Mouse (Mus musculus) MEL-GATA-1-ER (cell line): ENCODE measurements at regions not wholly inside any gene's neighbourhood (a gene's known extent, or its start where the extent isn't known, plus 50 kb on each side); places are given as distances from the start of the nearest gene placed in this dataset.

Source experiments
- DNase-seq: peaks from one replicate; pipeline ENCODE4 v3.0.0-alpha.2; 2012; ENCODE audit warnings: low read depth; ENCODE audit errors: extremely low read depth

DNA sequence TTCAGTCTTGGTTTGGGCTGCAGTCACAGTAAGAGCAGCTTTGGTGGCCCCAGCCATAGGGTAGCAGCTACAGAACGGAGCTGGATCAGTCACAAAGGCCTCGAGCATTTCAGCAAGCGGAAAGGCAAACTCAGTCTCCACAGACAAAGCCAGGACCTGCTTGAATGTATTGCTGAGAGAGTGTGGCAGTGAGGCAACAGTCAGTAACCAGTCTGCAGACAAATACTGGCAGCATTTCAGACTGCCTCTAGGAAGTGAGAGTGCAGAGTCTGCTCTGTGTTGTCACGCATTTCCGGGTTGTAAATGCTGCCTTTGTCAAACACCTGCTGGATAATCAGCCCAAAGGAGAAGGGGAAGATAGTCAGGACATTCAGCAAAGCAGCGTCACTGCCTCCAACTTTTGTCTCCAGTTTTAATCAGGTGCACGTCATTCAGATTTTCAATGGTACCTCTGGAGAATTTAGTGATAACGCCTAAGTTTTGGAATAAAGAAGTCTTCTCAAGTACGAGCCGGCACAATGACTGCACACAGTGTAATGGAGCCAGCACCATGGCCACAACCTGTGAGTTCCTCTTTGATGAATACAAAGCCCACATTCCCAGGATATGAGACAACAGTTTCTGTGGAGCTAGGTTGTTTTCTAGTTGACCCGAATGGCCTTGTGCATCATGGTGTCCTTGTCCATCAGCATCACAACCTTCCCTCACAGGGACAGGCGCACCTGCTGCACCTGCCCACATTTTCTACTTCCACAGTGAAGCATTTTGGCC, 224.3 kb upstream of the Tmem161b start:
- DNase-seq: no peak

DNA sequence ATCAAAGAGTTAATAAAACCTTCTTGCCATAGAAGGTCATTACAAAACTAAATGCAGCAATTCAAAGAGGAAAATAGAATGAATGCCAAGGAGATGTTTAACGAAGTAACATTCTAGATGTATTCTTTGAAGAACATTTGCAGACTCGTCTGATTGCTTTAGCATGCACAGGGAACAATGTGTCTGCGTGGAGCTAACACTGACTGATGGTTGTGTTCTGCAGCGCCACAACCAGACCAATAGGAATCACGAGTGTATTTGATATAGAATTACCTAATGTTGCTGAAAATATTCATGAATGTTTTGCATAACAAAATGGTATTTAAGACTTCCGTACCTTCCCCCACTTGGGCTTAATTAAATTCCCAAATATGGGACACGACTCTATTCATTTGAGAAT, 200.3 kb upstream of the Tmem161b start:
- no peak for DNase-seq

DNA sequence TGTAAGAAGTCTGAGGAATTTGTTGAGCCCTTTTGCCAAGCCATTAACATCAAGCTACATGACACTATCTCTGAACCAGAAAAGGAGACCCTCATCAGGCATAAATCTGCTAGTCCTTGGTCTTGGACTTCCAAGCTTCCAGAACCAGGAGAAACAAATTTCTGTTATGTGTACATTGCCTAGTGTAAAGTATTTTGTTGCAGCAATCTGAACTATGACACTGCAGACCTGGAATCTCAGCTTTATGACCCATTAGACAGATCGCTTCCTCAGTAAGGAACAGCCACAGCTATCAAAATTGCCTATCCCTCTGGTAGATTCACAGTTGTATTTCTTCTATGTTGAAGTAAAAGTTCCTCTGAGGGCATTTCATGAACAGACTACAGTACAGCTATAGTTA, 199.1 kb upstream of the Tmem161b start:
- DNase-seq: no peak

DNA sequence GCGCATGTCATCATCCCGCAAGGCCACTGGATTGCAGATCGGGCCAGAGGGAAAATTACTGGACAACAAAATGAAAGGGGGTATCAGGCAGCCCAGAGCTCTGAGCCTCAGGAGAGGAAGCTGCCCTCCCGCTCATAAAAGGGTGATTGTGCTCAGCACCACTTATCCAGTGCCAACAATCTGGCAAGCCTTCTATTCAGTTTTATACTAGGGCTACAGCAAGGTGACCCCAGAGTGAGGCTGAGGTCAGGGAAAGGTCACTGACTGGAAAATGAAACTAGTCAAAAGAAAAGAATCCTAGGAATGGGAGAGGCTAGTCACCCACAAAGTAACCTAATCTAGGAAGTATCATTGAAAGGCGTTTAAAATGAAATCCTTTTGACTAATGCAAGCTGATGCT, 198.5 kb upstream of the Tmem161b start:
- no peak for DNase-seq

DNA sequence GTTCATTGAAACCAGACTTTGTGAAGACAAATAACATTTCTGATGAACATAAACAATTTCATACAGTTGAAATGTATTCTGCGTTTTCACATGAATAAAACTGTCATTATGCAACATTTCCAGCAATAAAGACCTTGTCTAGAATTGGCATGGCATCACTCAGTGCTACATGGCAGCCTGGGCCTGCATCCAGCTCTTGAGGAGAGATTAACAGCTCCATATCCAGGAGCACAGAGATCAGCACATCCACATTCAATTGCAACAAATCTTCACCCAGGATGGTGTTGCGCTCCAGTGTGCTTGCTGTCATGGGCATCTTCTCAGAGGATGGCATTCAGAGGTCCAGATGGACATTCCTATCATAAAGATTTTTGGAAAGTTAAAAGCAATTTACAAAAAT, 196.7 kb upstream of the Tmem161b start:
- DNase-seq: no peak

DNA sequence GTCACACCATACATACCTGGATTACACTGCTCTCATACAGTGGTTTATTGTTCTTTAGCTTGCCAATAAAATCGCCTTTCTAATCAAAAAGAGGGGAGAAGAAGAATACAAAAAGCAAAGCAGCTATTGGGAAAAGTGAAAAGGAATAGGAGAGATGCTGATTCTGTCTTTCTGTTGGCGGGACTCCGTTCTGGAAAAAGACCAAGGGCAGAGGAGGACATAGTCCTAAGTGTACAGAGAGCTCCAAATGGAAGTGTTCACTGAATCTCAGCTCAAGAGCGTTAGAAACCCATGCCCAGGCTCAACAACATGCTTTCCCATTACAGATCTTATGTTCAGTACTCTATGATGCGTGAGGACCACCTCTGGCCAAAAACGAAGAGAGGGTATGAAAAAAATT, 174.4 kb upstream of the Tmem161b start:
- DNase-seq: no peak

DNA sequence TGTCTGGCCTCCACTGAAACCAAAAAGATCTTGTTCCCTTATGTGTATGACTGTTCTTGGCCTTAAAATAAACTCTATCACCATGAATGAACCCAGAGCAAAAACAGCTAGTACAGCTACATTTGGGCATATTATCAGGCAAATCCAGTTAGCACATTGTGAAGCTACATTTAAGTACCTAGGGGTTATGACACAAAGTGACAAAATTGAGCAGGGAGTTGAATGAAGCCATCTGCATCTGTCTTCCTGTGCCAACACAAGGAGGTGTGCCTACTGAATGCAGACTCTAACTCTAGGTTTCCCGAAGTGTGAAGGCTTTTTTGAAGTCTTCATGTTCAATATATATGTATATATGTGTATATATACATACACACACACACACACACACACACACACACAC, 169.9 kb upstream of the Tmem161b start:
- DNase-seq: no peak

DNA sequence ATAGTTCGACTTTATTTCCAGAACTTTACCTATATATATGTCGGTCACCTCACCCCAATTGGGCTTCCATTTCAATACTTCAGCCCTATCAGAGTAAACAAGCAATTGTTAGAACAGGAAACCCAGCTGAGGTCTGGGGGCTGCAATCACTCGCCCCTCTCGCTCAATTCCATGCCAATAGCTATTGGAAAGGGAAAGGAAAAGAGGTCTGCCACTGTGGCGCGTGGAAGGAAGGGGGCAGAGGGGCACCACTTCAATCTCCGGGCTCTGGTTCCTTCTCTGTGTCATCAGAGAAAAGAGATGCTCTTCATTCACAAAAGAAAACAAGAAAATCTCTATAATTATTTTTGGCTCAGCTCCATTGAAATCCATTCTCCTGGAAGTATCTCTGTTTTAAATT, 167.1 kb upstream of the Tmem161b start:
- no peak for DNase-seq

DNA sequence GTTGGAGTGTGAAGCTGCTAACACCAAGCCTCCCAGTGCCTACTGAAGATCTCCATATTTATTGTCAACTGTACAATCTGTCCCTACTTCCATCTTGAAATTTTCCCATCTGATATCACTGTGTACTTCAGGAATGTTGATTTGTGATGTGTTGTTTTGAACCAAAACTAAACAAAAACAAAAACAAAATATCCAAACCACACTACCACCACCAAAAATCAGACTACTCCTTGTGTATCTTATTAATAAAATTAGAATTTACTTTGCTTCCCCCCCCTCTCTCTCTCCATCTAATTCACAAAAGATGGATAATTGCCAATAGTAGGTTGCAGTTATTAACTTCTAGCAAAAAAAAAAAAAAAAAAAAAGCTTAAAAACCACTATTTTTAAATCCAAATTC, 166.5 kb upstream of the Tmem161b start:
- DNase-seq: no peak

DNA sequence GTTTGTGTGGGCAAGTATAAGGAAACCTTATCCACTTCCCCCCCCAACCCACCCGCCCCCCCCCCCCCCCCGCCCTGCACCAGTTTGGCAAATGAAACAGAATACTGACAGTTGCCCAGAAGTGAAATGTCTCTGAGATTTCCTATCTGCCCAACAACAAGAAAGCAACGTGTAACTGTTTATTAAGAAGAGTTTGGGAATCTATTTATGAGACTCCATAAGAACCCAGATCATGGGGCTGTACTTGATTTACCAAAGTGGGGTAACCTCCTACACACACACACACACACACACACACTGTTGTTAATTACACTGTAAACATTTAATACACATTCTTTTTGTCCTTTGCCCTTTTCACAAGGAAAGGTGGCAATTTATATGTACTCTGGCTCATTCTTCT, 165.6 kb upstream of the Tmem161b start:
- DNase-seq: no peak

DNA sequence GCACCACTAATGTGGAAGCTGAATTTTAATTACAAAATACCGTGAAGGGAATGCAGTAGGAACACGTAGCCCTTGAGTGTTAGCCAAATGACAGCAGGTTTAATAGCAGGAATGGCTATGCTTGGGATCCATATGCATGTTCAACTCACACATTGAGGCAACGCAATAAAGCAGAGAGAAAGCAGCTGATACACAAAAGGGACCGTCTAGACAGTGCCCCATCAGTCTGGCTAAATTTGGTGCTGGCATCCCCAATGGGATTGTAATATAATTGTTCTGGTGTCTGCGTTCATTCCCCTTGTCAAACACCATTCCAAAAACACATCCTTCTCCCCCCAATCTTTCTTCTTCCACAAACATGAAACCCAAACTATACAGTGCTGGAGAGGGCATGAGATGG, 165.1 kb upstream of the Tmem161b start:
- DNase-seq: no peak

DNA sequence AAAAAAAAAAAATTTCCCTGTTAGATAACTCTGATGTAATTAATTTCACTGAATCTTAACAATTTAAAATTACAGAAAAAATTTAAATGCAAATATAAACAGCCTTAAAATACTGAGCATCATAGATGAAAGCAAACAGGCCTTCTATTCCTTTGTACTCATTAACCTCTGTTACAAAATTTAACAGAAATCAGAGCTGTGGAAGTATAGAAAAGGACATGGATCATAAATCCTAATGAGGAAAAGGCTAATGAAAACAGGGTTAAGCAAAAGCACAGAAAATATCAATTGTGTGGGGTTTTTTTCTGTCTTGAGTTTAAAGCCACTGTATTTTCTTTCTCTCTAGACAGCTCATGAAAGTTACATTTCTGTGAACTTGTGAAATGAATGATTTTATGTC, 164.6 kb upstream of the Tmem161b start:
- no peak for DNase-seq

DNA sequence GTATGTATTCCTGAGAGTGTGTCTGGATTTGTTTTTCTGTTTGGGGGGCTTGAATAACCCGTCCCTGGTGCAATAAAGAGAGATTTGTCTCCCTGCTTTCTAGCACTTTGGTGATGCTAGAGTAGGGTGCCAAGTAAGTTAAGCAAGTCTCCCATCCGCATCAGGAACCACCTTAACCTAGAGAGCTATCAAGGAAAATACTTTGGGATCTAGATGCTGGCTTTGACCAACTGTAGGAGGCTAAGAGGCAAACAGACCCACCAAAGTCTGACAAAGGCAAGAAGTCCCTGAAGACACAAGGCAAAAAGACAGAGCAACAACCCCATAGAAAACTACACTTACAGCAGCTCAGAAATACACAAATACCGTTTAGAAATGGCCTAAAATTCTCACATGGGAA, 163.8 kb upstream of the Tmem161b start:
- DNase-seq: no peak

DNA sequence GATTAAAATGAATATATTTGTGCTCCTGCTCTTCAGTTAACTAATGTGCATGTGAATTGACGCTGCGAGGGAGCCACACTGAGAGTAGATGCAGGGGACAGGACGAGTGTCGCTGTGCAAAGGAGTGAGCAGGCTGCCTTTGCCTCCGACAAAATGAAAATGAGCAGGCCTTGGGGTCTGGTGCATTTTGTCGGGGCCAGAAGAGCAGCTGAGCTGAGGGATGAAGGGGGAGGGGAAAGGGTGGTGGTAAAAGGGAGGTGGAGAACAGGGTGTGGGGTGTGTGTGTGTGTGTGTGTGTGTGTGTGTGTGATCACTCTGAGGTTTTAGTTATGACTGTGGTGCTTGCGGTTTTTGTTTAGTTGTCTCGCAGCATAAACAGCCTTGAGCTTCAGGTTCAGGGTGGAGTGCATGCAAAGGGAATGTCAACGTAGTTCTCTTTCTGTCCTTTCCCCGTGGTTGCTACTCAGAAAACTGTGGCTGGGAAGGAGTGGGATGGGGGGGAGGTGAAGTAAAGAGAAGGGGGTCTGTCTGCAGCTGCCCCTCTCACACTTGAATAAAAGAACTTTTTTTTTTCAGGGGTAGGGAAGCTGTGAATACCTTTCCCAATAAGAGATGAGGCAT, 163.0 kb upstream of the Tmem161b start:
- no peak for DNase-seq

DNA sequence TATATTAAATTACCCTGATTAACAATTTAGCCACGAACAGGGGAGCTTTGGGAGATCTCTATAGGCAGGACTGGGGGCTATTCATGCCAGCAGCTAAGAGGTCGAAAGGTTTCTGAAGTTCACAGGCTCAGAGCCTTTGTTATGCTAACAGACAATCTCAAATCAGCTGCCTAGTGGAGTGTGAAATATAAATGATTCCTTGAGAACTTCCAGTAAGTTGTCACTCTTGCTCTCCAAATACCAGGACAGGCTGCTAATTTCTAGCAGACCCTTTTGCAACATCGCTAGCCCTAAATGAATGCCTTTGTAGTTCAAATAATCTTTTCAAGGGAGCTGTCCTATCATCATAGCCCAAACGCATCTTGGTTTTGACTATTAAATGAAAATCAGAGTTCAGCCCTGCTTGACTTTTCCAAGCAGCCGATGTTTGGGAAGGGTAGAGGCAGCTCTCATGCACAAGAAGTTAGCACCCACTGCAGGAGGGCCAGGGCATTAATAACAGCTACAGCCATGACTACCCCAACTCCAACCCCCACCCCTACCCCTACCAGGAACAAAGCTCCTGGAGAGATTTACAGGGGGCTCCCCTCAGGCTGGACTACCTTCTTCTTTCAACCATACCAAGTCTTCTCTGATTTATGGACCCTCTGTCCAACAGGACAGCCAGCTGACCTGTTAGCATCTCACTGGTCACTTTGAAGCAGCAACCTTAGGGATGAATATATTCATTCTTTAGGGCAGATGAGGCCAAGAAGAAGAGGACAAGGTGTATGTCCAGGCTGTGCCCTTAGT, 162.2 kb upstream of the Tmem161b start:
- no peak for DNase-seq

DNA sequence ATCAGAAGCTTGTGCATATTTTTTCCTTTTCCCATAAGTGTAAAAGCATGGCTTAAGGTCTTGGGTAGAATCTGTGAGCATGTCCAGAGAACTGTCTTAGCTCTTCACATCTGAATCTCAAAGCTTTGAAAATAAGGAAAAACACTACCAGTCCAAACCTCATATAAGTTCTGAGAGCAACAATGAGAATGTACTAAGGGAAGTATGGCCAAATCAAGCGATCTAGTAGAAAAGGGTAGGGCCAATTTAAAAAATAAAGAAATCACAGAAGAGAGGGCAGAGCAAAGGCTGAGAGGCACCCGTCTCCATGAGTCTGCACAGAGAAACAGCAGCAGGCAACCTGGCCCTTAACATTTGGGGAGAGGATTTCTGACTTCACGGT, 161.7 kb upstream of the Tmem161b start:
- DNase-seq: no peak

DNA sequence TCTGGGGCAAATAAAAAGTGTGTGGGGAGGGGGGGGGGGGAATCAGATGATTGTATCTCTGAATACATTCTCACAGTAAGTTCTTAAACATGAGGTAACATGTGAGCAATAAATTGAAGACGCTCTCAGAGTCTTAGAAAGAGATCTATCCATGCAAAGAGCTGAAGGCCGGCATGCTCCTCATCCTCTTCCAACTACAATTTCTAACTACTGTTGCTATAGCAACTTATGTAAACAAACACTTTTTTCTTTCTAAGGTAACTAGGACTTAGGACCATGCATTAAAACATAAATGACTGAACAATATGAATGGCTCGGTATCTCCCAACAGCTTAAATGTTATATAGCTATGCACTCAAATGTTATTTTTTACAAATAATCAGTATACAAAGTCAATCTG, 161.2 kb upstream of the Tmem161b start:
- DNase-seq: no peak

DNA sequence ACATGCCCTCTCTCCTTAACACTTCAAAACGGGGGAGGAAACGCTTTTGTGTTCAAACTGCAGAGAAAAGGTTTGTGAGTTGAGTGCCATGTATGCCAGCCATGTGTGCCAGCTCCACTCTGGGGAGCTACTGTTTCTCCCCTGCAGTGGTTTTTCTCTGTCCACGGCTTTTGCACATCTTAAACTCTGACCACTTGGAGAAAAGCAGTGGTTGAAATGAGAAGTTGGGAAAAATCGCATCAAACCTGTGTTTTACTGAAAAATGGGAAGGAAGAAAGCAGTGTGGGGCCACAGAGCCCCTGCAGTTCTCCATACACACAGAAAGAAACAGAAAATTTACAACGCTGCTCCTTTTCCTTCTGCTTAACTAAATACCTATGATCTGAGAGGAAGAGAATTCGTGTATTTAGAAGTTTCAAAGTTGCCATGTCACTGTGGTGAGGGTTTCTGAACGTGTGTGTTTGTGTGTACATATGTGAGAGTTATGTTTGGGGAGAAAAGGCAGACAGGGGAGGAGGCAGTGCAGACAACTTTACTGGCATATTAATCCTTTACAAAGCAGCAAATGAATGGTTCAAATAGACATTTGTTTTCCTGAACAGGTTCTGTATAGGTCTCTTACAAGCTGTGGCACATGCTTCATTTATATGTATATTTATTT, 160.1 kb upstream of the Tmem161b start:
- DNase-seq: no peak

DNA sequence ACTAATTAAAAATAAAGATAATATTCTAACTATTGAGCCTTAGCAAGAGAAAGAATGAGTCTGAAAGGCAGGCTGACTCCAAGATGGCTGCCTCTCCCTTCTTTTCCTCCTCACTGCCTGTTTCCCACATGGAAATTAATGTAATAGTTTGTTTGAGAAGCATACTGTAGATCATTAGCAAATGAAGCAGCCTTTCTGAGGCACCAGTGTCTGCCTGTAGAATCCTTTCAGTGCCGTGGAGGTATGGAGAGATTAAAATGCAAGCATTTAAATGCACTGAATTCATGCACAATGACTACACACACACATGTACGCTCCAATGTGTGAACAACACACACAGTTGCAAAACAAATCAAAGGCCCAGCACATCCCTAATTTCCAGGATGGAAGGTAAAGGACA, 159.5 kb upstream of the Tmem161b start:
- DNase-seq: no peak

DNA sequence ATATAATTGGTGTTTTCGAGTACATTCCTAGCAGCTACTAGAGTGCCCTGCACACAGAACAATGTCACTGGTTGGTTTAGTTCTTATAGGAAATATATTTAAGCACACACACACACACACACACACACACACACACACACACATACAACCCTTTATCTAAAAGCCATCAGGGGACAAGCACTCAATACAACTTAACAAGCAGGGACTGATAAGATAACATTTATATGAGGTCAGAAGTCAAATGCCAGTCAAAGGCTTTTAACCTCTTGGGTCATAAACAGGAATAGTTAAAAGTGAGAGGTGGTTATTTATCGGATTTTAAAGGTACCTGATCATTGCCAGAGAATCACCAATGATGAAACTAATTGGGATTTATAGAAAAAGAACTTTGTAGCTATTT, 158.7 kb upstream of the Tmem161b start:
- no peak for DNase-seq

DNA sequence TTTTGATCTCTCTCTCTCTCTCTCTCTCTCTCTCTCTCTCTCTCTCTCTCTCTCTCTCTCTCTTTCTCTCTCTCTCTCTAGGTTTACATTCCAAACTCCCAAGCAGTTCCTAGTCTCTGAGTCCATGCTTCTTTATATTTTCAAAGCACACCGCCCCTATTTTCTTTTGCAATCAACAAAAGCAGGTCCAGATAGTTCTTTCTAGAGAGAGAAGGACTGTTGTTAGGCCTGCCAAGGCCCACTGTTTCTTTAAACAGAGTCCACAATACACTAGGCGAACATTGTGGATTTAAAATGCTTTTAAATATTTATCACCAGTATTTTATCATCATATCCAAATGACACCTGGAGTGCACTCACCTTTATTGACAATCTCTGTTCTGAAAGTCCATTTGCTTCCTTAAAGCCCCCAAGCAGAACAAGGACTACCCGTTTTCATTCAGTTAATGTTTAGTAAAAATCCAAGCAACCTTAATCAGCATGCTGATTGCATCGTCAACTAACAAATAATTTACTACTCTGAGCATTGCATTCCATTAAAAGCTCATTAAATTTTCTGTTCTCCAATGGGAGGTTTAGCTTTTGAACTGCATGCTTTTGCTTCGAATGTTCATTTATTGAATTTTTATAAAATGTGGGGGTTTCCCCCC, 157.7 kb upstream of the Tmem161b start:
- DNase-seq: no peak
